Mouse (Mus musculus): Measurements from ENCODE around the gene Crybg1.

DNA sequence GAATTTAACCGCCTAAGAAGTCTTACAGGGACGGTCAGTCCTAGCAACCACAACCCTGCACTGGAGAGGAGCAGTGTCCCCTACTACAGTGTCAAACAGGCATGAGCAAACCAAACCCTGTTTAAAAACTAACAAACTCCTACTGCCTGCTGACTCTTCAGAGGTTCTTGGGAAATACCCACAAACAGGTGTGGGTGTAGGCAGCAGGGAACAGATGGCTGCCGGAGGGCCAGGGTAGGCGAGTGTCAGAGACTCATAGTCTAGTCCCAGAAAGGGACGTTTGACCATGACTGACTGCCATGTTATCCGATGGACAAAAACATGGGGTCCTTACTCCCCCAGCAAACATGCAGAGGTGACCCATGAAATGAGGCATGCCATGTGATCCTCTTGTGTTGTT is 97.7 kb downstream of the Crybg1 start:
- TF ChIP-seq POLR2A (IDR thresholded peaks at IDR 0.05; ENCODE audit: low read depth, low read length) (no peak), TBP (conservative IDR thresholded peaks at IDR 0.05; ENCODE audit: low read depth, low read length) (no peak), CTCF (conservative IDR thresholded peaks at IDR 0.05 in 1 of 2, IDR thresholded peaks at IDR 0.05 in 1 of 2; ENCODE audit: low read depth in 2 of 2, low read length in 2 of 2) (no peak), USF1 (IDR thresholded peaks at IDR 0.05; ENCODE audit: low read depth, low read length) (no peak), ELF1 (IDR thresholded peaks at IDR 0.05; ENCODE audit: low read depth, low read length) (no peak)
